Mouse (Mus musculus): ENCODE data around the gene Gm42878. TPM values are rescaled to one million over a fixed set of nuclear protein-coding genes. Genes with fewer than 3 reads are reported as not detected.

Gene Gm42878
- polyA plus RNA-seq, 1 experiment from 2014 or later = not detected

- DNase-seq (ENCODE audit: low spot score, missing footprints) (peak; percentile 53), ATAC-seq (ENCODE audit: low FRiP score) (no peak)
- Histone ChIP-seq H3K27ac (ENCODE audit: low read depth, low read length) (no peak overlapping the region), H3K36me3 (ENCODE audit: control insufficient read depth, insufficient read depth, low read length) (no peaks in the 10 kb centered on the region), H3K4me1 (ENCODE audit: control insufficient read depth, insufficient read depth, low read length) (no peaks in the 10 kb centered on the region), H3K9ac (ENCODE audit: low read length) (no peak overlapping the region), H3K4me3 (ENCODE audit: low read depth, low read length) (no peak overlapping the region), H3K9me3 (ENCODE audit: control insufficient read depth, low read length) (no peaks in the 10 kb centered on the region), H3K27me3 (ENCODE audit: control insufficient read depth, insufficient read depth, low read length) (no peaks in the 10 kb centered on the region), H3K4me2 (no peak overlapping the region)
- 79% methylated on average over 6 of the region's 6 CpGs for WGBS
Observed at GRCm38 (mm10) chr5:121586400-121587039, 41.2 kb upstream of the Gm42878 start.

GRCm38 (mm10) chr5:121585699-121586098 is 40.4 kb upstream of the Gm42878 start:
- Histone ChIP-seq H3K27me3 (ENCODE audit: control insufficient read depth, insufficient read depth, low read length) (no peaks in the 10 kb centered on the region), H3K9ac (ENCODE audit: low read length) (no peak overlapping the region), H3K4me3 (ENCODE audit: low read depth, low read length) (no peak overlapping the region), H3K4me2 (no peak overlapping the region), H3K36me3 (ENCODE audit: control insufficient read depth, insufficient read depth, low read length) (no peaks in the 10 kb centered on the region), H3K9me3 (ENCODE audit: control insufficient read depth, low read length) (no peaks in the 10 kb centered on the region), H3K4me1 (ENCODE audit: control insufficient read depth, insufficient read depth, low read length) (no peaks in the 10 kb centered on the region), H3K27ac (ENCODE audit: low read depth, low read length) (no peak overlapping the region)
- ATAC-seq (ENCODE audit: low FRiP score) (no peak), DNase-seq (ENCODE audit: low spot score, missing footprints) (no peak)
- WGBS = 81% methylated on average over 5 of the region's 5 CpGs

GRCm38 (mm10) chr5:121585005-121585404 is 39.7 kb upstream of the Gm42878 start:
- 94% methylated on average over 10 of the region's 10 CpGs for WGBS
- Histone ChIP-seq H3K9me3 (ENCODE audit: control insufficient read depth, low read length) (no peaks in the 10 kb centered on the region), H3K4me3 (ENCODE audit: low read depth, low read length) (no peak overlapping the region), H3K36me3 (ENCODE audit: control insufficient read depth, insufficient read depth, low read length) (no peaks in the 10 kb centered on the region), H3K27me3 (ENCODE audit: control insufficient read depth, insufficient read depth, low read length) (no peaks in the 10 kb centered on the region), H3K4me1 (ENCODE audit: control insufficient read depth, insufficient read depth, low read length) (no peaks in the 10 kb centered on the region), H3K9ac (ENCODE audit: low read length) (no peak overlapping the region), H3K27ac (ENCODE audit: low read depth, low read length) (no peak overlapping the region), H3K4me2 (no peak overlapping the region)
- DNase-seq (ENCODE audit: low spot score, missing footprints) (no peak), ATAC-seq (ENCODE audit: low FRiP score) (no peak)

- Histone ChIP-seq H3K9ac (ENCODE audit: low read length) (no peak overlapping the region), H3K4me1 (ENCODE audit: control insufficient read depth, insufficient read depth, low read length) (no peaks in the 10 kb centered on the region), H3K4me3 (ENCODE audit: low read depth, low read length) (no peak overlapping the region), H3K27ac (ENCODE audit: low read depth, low read length) (no peak overlapping the region), H3K36me3 (ENCODE audit: control insufficient read depth, insufficient read depth, low read length) (no peaks in the 10 kb centered on the region), H3K27me3 (ENCODE audit: control insufficient read depth, insufficient read depth, low read length) (no peaks in the 10 kb centered on the region), H3K9me3 (ENCODE audit: control insufficient read depth, low read length) (no peaks in the 10 kb centered on the region), H3K4me2 (no peak overlapping the region)
- no peak for DNase-seq (ENCODE audit: low spot score, missing footprints)
- WGBS = 59% methylated on average over 12 of the region's 12 CpGs
- no peak for ATAC-seq (ENCODE audit: low FRiP score)
Observed at GRCm38 (mm10) chr5:121583765-121584501, 38.7 kb upstream of the Gm42878 start.

- Histone ChIP-seq H3K4me1 (ENCODE audit: control insufficient read depth, insufficient read depth, low read length) (no peaks in the 10 kb centered on the region), H3K9me3 (ENCODE audit: control insufficient read depth, low read length) (no peaks in the 10 kb centered on the region), H3K36me3 (ENCODE audit: control insufficient read depth, insufficient read depth, low read length) (no peaks in the 10 kb centered on the region), H3K27ac (ENCODE audit: low read depth, low read length) (no peak overlapping the region), H3K9ac (ENCODE audit: low read length) (no peak overlapping the region), H3K4me2 (no peak overlapping the region), H3K27me3 (ENCODE audit: control insufficient read depth, insufficient read depth, low read length) (no peaks in the 10 kb centered on the region), H3K4me3 (ENCODE audit: low read depth, low read length) (no peak overlapping the region)
- DNase-seq (ENCODE audit: low spot score, missing footprints) (no peak), ATAC-seq (ENCODE audit: low FRiP score) (no peak)
- 88% methylated on average over 8 of the region's 8 CpGs for WGBS
Observed at GRCm38 (mm10) chr5:121581945-121582344, 36.7 kb upstream of the Gm42878 start.

GRCm38 (mm10) chr5:121576927-121577488 is 31.7 kb upstream of the Gm42878 start:
- WGBS = 88% methylated on average over 11 of the region's 11 CpGs
- Histone ChIP-seq H3K27ac (ENCODE audit: low read depth, low read length) (no peak overlapping the region), H3K4me1 (ENCODE audit: control insufficient read depth, insufficient read depth, low read length) (no peaks in the 10 kb centered on the region), H3K27me3 (ENCODE audit: control insufficient read depth, insufficient read depth, low read length) (no peaks in the 10 kb centered on the region), H3K4me2 (no peak overlapping the region), H3K4me3 (ENCODE audit: low read depth, low read length) (no peak overlapping the region), H3K36me3 (ENCODE audit: control insufficient read depth, insufficient read depth, low read length) (no peaks in the 10 kb centered on the region), H3K9ac (ENCODE audit: low read length) (no peak overlapping the region), H3K9me3 (ENCODE audit: control insufficient read depth, low read length) (no peaks in the 10 kb centered on the region)
- ATAC-seq (ENCODE audit: low FRiP score) = no peak
- DNase-seq (ENCODE audit: low spot score, missing footprints) = no peak

GRCm38 (mm10) chr5:121575867-121576266 is 30.6 kb upstream of the Gm42878 start:
- no peak overlapping the region for H3K9ac ChIP-seq (ENCODE audit: low read length)
- no peak overlapping the region for H3K4me3 ChIP-seq (ENCODE audit: low read depth, low read length)
- H3K36me3 ChIP-seq (ENCODE audit: control insufficient read depth, insufficient read depth, low read length) = no peaks in the 10 kb centered on the region
- H3K9me3 ChIP-seq (ENCODE audit: control insufficient read depth, low read length) = no peaks in the 10 kb centered on the region
- ATAC-seq (ENCODE audit: low FRiP score) = no peak
- no peak for DNase-seq (ENCODE audit: low spot score, missing footprints)
- H3K4me1 ChIP-seq (ENCODE audit: control insufficient read depth, insufficient read depth, low read length) = no peaks in the 10 kb centered on the region
- no peaks in the 10 kb centered on the region for H3K27me3 ChIP-seq (ENCODE audit: control insufficient read depth, insufficient read depth, low read length)
- WGBS = 96% methylated on average over 11 of the region's 11 CpGs
- no peak overlapping the region for H3K4me2 ChIP-seq
- H3K27ac ChIP-seq (ENCODE audit: low read depth, low read length) = no peak overlapping the region

- Histone ChIP-seq H3K4me2 (no peak overlapping the region), H3K36me3 (ENCODE audit: control insufficient read depth, insufficient read depth, low read length) (no peaks in the 10 kb centered on the region), H3K27ac (ENCODE audit: low read depth, low read length) (no peak overlapping the region), H3K27me3 (ENCODE audit: control insufficient read depth, insufficient read depth, low read length) (no peaks in the 10 kb centered on the region), H3K9ac (ENCODE audit: low read length) (no peak overlapping the region), H3K4me3 (ENCODE audit: low read depth, low read length) (no peak overlapping the region), H3K4me1 (ENCODE audit: control insufficient read depth, insufficient read depth, low read length) (no peaks in the 10 kb centered on the region), H3K9me3 (ENCODE audit: control insufficient read depth, low read length) (no peaks in the 10 kb centered on the region)
- 91% methylated on average over 13 of the region's 13 CpGs for WGBS
- no peak for ATAC-seq (ENCODE audit: low FRiP score)
- DNase-seq (ENCODE audit: low spot score, missing footprints) = no peak
Observed at GRCm38 (mm10) chr5:121574145-121574544, 28.9 kb upstream of the Gm42878 start.

- DNase-seq (ENCODE audit: low spot score, missing footprints) (no peak), ATAC-seq (ENCODE audit: low FRiP score) (no peak)
- Histone ChIP-seq H3K9ac (ENCODE audit: low read length) (no peak overlapping the region), H3K27me3 (ENCODE audit: control insufficient read depth, insufficient read depth, low read length) (no peaks in the 10 kb centered on the region), H3K4me1 (ENCODE audit: control insufficient read depth, insufficient read depth, low read length) (no peaks in the 10 kb centered on the region), H3K9me3 (ENCODE audit: control insufficient read depth, low read length) (no peaks in the 10 kb centered on the region), H3K36me3 (ENCODE audit: control insufficient read depth, insufficient read depth, low read length) (no peaks in the 10 kb centered on the region), H3K4me2 (no peak overlapping the region), H3K27ac (ENCODE audit: low read depth, low read length) (no peak overlapping the region), H3K4me3 (ENCODE audit: low read depth, low read length) (no peak overlapping the region)
- WGBS = 95% methylated on average over 1 of the region's 1 CpGs
Observed at GRCm38 (mm10) chr5:121570787-121571186, 25.5 kb upstream of the Gm42878 start.
